Mouse (Mus musculus) hindbrain, embryonic 14.5 days (tissue): ENCODE measurements around the gene Dpysl4. TPM values are rescaled to one million over a fixed set of nuclear protein-coding genes. Genes with fewer than 3 reads are reported as not detected.

Source experiments
- ATAC-seq: fragments of 200-750 bp; cut with Nextera tagmentation; 2 replicates; pipeline ENCODE4 v1.8.0; 2017; ENCODE audit warnings: moderate number of reproducible peaks, mild to moderate bottlenecking, moderate TSS enrichment, moderate library complexity; ENCODE audit not compliant: low FRiP score
- DNase-seq: peaks from one replicate; pipeline ENCODE4 v3.0.0-alpha.2; 2015; ENCODE audit warnings: low spot score
- H3K27ac ChIP-seq: fragments of 300-500 bp; sonication (generic); 2 replicates; pipeline ENCODE4 v1.5.1; 2014; ENCODE audit warnings: mild to moderate bottlenecking, moderate library complexity
- H3K27me3 ChIP-seq: fragments of 300-500 bp; sonication (generic); 2 replicates; pipeline ENCODE4 v1.6.1; 2014; ENCODE audit warnings: mild to moderate bottlenecking, low read length, mixed read lengths; ENCODE audit not compliant: control insufficient read depth, insufficient read depth
- H3K36me3 ChIP-seq: fragments of 300-500 bp; sonication (generic); replicated peaks from 2 replicates; pipeline ENCODE4 v1.6.1; 2014; ENCODE audit not compliant: control insufficient read depth, insufficient read depth
- H3K4me1 ChIP-seq: fragments of 300-500 bp; sonication (generic); replicated peaks from 2 replicates; pipeline ENCODE4 v1.6.1; 2014; ENCODE audit warnings: antibody characterized with exemption, low read length, mixed read lengths; ENCODE audit not compliant: control insufficient read depth, insufficient read depth
- H3K4me2 ChIP-seq: fragments of 300-500 bp; sonication (generic); replicated peaks from 2 replicates; pipeline ENCODE4 v1.6.1; 2014; ENCODE audit warnings: mild to moderate bottlenecking, moderate library complexity
- H3K4me3 ChIP-seq: fragments of 300-500 bp; sonication (generic); replicated peaks from 2 replicates; pipeline ENCODE4 v1.5.1; 2014; ENCODE audit warnings: mild to moderate bottlenecking, low read length
- H3K9ac ChIP-seq: fragments of 300-500 bp; sonication (generic); 2 replicates; pipeline ENCODE4 v1.6.1; 2014
- H3K9me3 ChIP-seq: fragments of 300-500 bp; sonication (generic); 2 replicates; pipeline ENCODE4 v1.6.1; 2016; ENCODE audit warnings: low read length; ENCODE audit not compliant: control insufficient read depth
- WGBS: fragments of 180-500 bp; shearing (Covaris S2); extraction: QIAGEN DNeasy Blood & Tissue Kit; methylation state at CpG from one replicate; pipeline ENCODE4 v1.1.7; 2014; 5-methylcytosine and 5-hydroxymethylcytosine counted together
- polyA plus RNA-seq: library from polyadenylated mRNA; unstranded; fragments of >200 nt; fragmentation: Nextera tagmentation; extraction: Ambion mirVana; gene quantifications from 2 replicates; pipeline ENCODE4 v1.2.1, GENCODE M21; 2014

The Dpysl4 gene
- polyA plus RNA-seq, 1 experiment from 2014 or later, result 216 TPM

DNA sequence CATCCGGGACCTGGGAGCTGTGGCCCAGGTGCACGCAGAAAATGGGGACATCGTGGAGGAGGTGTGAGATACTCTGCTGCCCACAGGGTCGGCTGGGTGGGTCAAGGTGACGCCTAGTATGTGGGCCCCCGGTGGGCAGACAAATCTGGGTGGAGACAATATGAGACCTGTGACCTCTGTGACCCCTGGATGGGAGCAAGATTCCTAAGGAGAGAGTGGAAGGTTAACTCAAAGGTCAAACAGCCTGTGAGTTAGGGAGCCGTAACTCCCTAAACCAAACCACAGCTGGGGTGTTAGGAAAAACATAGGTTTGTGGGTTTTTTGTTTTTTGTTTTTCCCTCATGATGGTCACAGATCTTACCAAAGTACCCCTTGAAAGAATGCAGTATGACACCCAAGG lies 8.0 kb downstream of the Dpysl4 start:
- no peaks in the 10 kb centered on the region for H3K27me3 ChIP-seq
- ATAC-seq (no peak), DNase-seq (no peak)
- no peak overlapping the region for H3K27ac ChIP-seq
- H3K4me1 ChIP-seq, result peaks cover 14% of the 10 kb centered on the region
- no peak overlapping the region for H3K4me3 ChIP-seq
- 90% methylated on average over 7 of the region's 7 CpGs for WGBS
- no peaks in the 10 kb centered on the region for H3K9me3 ChIP-seq
- no peak overlapping the region for H3K4me2 ChIP-seq
- H3K36me3 ChIP-seq, result peaks cover 91% of the 10 kb centered on the region
- H3K9ac ChIP-seq, result no peak overlapping the region

DNA sequence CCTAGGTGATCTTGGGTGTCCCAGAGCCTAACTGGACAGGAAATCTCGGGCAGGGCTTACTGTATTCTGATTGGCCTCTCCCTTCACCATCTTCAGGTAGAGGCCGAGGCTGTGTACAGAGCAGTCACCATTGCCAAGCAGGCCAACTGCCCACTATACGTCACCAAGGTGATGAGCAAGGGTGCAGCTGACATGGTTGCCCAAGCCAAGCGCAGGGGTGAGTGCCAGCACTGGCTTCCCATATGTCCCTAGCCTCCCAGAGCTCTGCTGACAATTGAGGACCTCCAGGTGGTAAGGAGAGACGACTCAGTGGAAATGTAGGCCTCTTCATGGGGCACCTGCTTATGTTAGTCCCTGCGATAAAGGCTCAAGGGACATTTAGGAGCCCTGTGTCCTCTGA lies 9.0 kb downstream of the Dpysl4 start:
- Histone ChIP-seq H3K4me2 (no peak overlapping the region), H3K27me3 (no peaks in the 10 kb centered on the region), H3K27ac (no peak overlapping the region), H3K9ac (no peak overlapping the region), H3K36me3 (peaks cover 95% of the 10 kb centered on the region), H3K4me3 (no peak overlapping the region), H3K9me3 (no peaks in the 10 kb centered on the region), H3K4me1 (peaks cover 6% of the 10 kb centered on the region; the same call in 1 of the 2 replicates)
- DNase-seq (no peak), ATAC-seq (no peak)
- WGBS, result 75% methylated on average over 6 of the region's 6 CpGs

DNA sequence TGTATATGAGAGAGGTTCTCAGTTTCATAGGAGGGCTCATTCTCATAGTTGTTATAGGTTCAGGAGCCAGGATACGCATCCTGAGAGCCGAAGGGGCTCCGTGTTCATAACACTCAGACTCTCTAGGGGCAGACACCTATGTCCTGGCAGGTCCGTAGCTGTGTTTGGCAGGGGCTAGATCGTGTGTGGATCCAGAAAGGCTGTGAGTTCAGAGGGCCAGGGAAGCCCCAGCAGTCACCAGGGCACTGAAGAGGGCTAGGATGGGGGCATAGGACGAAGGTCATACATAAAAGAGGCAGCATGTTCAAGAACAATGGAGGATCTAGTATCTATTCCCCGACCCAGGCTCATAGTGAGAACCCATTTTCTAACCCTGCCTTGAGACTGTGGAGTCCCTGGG lies 9.5 kb downstream of the Dpysl4 start:
- H3K27ac ChIP-seq, result no peak overlapping the region
- no peak for ATAC-seq
- DNase-seq, result no peak
- no peak overlapping the region for H3K9ac ChIP-seq
- peaks cover 95% of the 10 kb centered on the region for H3K36me3 ChIP-seq
- H3K27me3 ChIP-seq, result no peaks in the 10 kb centered on the region
- H3K9me3 ChIP-seq, result no peaks in the 10 kb centered on the region
- H3K4me2 ChIP-seq, result no peak overlapping the region
- H3K4me3 ChIP-seq, result no peak overlapping the region
- peaks cover under 1% of the 10 kb centered on the region; the same call in 1 of the 2 replicates for H3K4me1 ChIP-seq
- WGBS, result 82% methylated on average over 7 of the region's 7 CpGs

DNA sequence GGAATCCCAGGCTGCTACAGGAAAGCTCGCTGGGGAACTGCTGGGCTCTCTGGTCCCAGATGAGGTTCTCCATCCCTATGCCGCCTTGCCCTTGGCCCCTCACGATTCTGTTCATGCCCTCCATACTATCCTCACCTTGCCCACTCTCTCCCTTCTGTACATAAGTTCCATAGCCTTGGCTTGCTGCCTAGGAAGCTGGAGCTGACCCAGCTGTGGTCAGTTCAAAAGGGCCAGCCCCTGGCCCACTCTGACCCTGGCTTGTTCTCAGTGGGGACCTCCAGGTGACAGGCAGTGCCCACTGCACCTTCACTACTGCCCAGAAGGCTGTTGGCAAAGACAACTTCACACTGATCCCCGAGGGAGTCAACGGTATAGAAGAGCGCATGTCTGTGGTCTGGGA lies 10.6 kb downstream of the Dpysl4 start:
- H3K9me3 ChIP-seq, result no peaks in the 10 kb centered on the region
- H3K27me3 ChIP-seq, result no peaks in the 10 kb centered on the region
- no peak for DNase-seq
- peaks cover 95% of the 10 kb centered on the region for H3K36me3 ChIP-seq
- H3K4me3 ChIP-seq, result no peak overlapping the region
- H3K9ac ChIP-seq, result no peak overlapping the region
- no peak overlapping the region for H3K4me2 ChIP-seq
- ATAC-seq, result no peak
- 89% methylated on average over 6 of the region's 6 CpGs for WGBS
- H3K4me1 ChIP-seq, result no peaks in the 10 kb centered on the region
- H3K27ac ChIP-seq, result no peak overlapping the region

DNA sequence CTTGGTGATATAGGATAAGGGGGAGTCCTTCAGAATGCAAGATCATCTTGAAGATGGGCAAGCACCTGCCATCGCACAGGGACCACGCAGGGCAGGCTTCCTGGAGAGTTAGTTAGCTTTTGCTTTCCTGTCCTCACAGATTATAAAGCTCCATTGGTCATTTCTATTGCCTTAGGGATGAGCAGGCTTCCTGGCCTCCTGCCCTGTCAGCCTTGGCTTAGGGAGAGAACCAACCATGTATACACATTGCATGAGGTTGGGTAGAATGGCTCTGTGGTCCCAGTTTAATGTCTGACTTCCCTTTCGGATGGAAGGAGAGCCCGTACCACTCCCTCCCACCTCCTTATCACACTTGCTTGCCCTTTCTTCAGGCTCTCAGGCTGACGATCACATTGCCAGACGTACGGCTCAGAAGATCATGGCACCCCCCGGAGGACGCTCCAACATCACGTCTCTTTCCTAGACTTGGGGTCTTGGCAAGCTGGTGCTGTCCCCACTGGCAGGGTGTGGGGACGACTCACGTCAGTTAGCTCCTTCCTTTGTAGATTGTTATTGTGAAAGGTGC lies 14.8 kb downstream of the Dpysl4 start:
- H3K4me2 ChIP-seq, result no peak overlapping the region
- WGBS, result 63% methylated on average over 12 of the region's 12 CpGs
- no peak overlapping the region for H3K27ac ChIP-seq
- H3K36me3 ChIP-seq, result peaks cover 61% of the 10 kb centered on the region
- no peak for ATAC-seq
- no peaks in the 10 kb centered on the region for H3K4me1 ChIP-seq
- no peak overlapping the region for H3K9ac ChIP-seq
- no peak overlapping the region for H3K4me3 ChIP-seq
- no peak for DNase-seq
- H3K9me3 ChIP-seq, result no peaks in the 10 kb centered on the region
- H3K27me3 ChIP-seq, result no peaks in the 10 kb centered on the region

DNA sequence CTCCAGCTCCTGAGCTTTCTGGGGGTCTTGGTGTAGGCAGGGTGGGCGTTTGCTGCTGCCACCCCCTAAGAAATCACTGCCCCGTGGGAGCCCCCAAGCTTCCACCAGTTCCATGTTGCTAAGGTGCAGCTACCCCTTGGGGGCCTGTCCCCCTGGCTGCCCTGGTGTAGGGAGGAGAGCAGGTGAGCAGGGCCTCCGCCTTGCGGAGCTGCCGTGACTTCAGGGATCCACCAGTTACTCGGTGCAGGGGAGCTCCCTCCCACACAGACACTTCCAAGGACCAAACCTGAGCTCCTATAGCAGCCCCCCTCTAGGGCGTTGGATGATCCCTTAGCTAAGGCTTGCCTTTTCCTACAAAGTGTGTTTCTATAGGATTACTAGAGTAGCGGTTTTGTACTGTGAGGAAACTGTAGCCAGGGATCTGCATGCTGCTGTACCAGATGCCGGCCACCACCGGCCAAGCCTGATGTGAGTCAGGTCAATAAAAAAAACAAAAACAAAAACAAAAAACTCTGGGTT lies 15.5 kb downstream of the Dpysl4 start:
- Histone ChIP-seq H3K4me3 (no peak overlapping the region), H3K9ac (no peak overlapping the region), H3K36me3 (peaks cover 54% of the 10 kb centered on the region), H3K27ac (0 out of 2 replicates have a peak overlapping the region, but pooled peaks have one; percentile 32), H3K4me1 (no peaks in the 10 kb centered on the region), H3K9me3 (no peaks in the 10 kb centered on the region), H3K4me2 (no peak overlapping the region), H3K27me3 (no peaks in the 10 kb centered on the region)
- no peak for ATAC-seq
- DNase-seq, result no peak
- WGBS, result 79% methylated on average over 10 of the region's 10 CpGs

DNA sequence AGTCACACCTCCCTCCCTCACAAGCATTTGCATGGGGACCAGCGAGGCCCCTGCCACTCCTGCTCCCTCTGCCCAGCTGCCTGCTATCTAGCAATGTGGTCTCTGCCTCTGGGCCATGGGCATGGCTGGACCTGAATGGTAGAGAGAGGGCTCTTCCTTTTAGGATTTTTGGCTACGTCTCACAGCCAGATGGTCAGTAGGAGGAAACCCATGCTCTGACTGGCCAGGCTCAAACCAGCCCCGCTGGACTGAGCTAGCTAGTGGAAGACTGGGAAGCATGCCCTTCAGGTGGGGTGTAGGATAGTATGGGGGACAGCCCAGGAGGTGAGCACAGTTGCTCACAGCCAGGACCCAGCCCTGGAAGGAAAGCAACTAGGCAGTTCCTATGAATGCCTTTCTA lies 16.0 kb downstream of the Dpysl4 start:
- no peak for ATAC-seq
- 66% methylated on average over 3 of the region's 3 CpGs for WGBS
- no peak overlapping the region for H3K9ac ChIP-seq
- H3K27me3 ChIP-seq, result no peaks in the 10 kb centered on the region
- no peak overlapping the region for H3K27ac ChIP-seq
- no peak for DNase-seq
- H3K4me3 ChIP-seq, result no peak overlapping the region
- H3K9me3 ChIP-seq, result no peaks in the 10 kb centered on the region
- H3K36me3 ChIP-seq, result peaks cover 49% of the 10 kb centered on the region
- H3K4me2 ChIP-seq, result no peak overlapping the region
- H3K4me1 ChIP-seq, result no peaks in the 10 kb centered on the region

DNA sequence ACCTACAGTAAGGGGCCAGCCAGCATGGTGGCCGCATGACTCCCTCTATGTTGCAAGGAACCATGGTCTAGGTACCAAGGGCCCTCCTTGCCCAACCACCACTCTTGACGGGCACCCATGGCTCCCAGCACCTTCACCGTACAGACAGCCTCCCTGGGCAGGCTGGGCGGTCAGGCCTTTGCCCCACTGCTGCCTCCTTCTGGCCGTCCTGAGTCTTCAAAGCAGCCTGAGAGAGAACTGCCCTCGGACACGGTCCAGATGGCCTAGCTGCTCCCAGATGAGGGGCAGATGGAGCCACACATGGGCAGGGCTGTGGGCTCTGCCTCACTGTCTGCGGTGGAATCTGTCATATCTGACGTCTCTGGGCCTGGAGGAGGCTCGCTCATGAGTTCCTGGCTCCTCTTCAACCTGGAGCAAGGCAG lies 18.2 kb downstream of the Dpysl4 start:
- H3K4me1 ChIP-seq, result no peaks in the 10 kb centered on the region
- ATAC-seq, result peak; percentile 15; the same call in 1 of the 2 replicates
- H3K27ac ChIP-seq, result no peak overlapping the region
- no peak for DNase-seq
- H3K4me3 ChIP-seq, result no peak overlapping the region
- no peaks in the 10 kb centered on the region for H3K9me3 ChIP-seq
- 42% methylated on average over 10 of the region's 10 CpGs for WGBS
- no peak overlapping the region for H3K4me2 ChIP-seq
- no peaks in the 10 kb centered on the region for H3K27me3 ChIP-seq
- H3K9ac ChIP-seq, result no peak overlapping the region
- H3K36me3 ChIP-seq, result peaks cover 30% of the 10 kb centered on the region

DNA sequence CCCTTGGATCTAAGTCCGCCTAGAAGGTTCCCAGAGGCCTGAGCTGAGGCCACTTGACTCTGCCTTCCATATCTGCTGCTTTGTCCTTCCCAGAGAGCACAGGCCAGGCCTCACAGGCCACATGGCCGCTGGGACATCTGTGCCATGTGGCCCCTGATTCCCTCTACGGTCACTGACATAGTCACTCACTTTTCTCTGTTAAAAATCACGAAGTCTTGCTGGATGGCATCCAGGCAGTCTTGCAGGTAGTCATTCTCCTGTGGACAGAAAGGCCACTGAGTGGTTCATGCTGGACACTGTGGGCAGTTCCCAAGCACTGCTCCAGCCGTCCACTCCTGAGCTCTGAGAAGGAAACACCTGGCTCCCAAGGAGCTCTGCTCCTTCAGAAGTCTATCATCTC lies 19.3 kb downstream of the Dpysl4 start:
- Histone ChIP-seq H3K27me3 (no peaks in the 10 kb centered on the region), H3K36me3 (peaks cover 22% of the 10 kb centered on the region), H3K4me3 (no peak overlapping the region), H3K27ac (no peak overlapping the region), H3K9ac (no peak overlapping the region), H3K9me3 (no peaks in the 10 kb centered on the region), H3K4me2 (no peak overlapping the region), H3K4me1 (no peaks in the 10 kb centered on the region)
- DNase-seq (no peak), ATAC-seq (no peak)
- 84% methylated on average over 5 of the region's 5 CpGs for WGBS

DNA sequence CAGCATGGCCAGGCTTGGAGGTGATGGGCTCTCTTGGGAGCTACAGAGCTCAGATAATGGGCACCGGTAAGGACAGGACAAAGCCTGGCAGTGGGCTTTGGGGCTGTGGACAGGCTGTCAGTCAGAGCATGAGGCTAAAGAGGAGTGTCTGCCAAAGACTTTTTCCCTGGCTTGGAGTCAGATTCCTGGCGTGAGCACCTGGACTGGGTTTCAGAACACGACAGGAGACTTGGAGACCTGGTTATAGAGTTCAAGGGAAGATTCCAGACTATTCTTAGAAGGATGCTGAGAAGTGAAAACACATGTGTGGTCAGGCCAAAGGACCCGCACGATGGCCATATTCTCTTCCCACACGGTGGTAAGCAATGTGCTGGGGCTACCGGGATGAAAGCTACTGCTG lies 19.9 kb downstream of the Dpysl4 start:
- H3K4me2 ChIP-seq, result no peak overlapping the region
- DNase-seq (no peak), ATAC-seq (no peak)
- H3K36me3 ChIP-seq, result peaks cover 15% of the 10 kb centered on the region
- no peaks in the 10 kb centered on the region for H3K27me3 ChIP-seq
- no peak overlapping the region for H3K27ac ChIP-seq
- 82% methylated on average over 7 of the region's 7 CpGs for WGBS
- H3K4me1 ChIP-seq, result no peaks in the 10 kb centered on the region
- H3K4me3 ChIP-seq, result no peak overlapping the region
- no peaks in the 10 kb centered on the region for H3K9me3 ChIP-seq
- no peak overlapping the region for H3K9ac ChIP-seq
